ENCODE assay signal across 16 mouse cellular contexts in genomic region chr13:41020494-41020893, GRCm38 (mm10). TPM values are rescaled to one million over a fixed set of nuclear protein-coding genes. Genes with fewer than 3 reads are reported as not detected.
DNase-seq lines count a peak whose midpoint lies in the region; ATAC-seq and TF ChIP-seq lines count a peak whose summit lies in the region.
"Had no signal": no experiment of that assay in that cellular context is flagged by ENCODE, and none has a peak within 500 bp of the region (broad histone marks: within the 10 kb centered on the region; RNA-seq: fewer than 3 reads in every experiment).

No protein-coding gene starts in this region.

- no peak for ATAC-seq in intestine, postnatal 0 days
- ATAC-seq in intestine, embryonic 15.5 days = no peak
- peak; percentile 23 for ATAC-seq in megakaryocyte progenitor cell, adult 5-6 weeks (replicated peaks; ENCODE audit: poor library complexity)
- ATAC-seq: inflammation-experienced regulatory T-cells, adult 6 months had no signal

- H3K9me3 ChIP-seq in intestine, postnatal 0 days (ENCODE audit: control insufficient read depth) = no peaks in the 10 kb centered on the region
- H3K9me3 ChIP-seq in intestine, embryonic 15.5 days = no peaks in the 10 kb centered on the region
- H3K9me3 ChIP-seq: embryonic facial prominence, embryonic 10.5 days; limb, embryonic 13.5 days; midbrain, embryonic 10.5 days; neural tube, embryonic 13.5 days; stomach, embryonic 15.5 days had no signal

- peaks cover 44% of the 10 kb centered on the region for H3K36me3 ChIP-seq in intestine, postnatal 0 days (ENCODE audit: control insufficient read depth, insufficient read depth)
- no peaks in the 10 kb centered on the region for H3K36me3 ChIP-seq in intestine, embryonic 15.5 days

- no peak overlapping the region for H3K9ac ChIP-seq in intestine, postnatal 0 days (ENCODE audit: low read depth, low read length)
- H3K9ac ChIP-seq in intestine, embryonic 15.5 days = no peak overlapping the region
- H3K9ac ChIP-seq: limb, embryonic 13.5 days; neural tube, embryonic 13.5 days; stomach, embryonic 15.5 days had no signal

- WGBS in intestine, postnatal 0 days = 38% methylated on average over 7 of the region's 7 CpGs
- 59% methylated on average over 7 of the region's 7 CpGs for WGBS in intestine, embryonic 15.5 days
- 54% methylated on average over 7 of the region's 7 CpGs for WGBS in bone marrow, adult 2 months

- H3K27me3 ChIP-seq in intestine, postnatal 0 days (replicated peaks; ENCODE audit: control insufficient read depth, insufficient read depth, low read length) = no peaks in the 10 kb centered on the region
- no peaks in the 10 kb centered on the region for H3K27me3 ChIP-seq in intestine, embryonic 15.5 days (replicated peaks)
- H3K27me3 ChIP-seq: limb, embryonic 13.5 days; neural tube, embryonic 13.5 days; stomach, embryonic 15.5 days had no signal

- H3K27ac ChIP-seq in intestine, postnatal 0 days (ENCODE audit: low read depth, low read length) = 0 out of 2 replicates have a peak overlapping the region, but pooled peaks have one; percentile 8
- no peak overlapping the region for H3K27ac ChIP-seq in intestine, embryonic 15.5 days
- 0 out of 2 replicates have a peak overlapping the region, but pooled peaks have one; percentile 24 for H3K27ac ChIP-seq in bone marrow, adult 2 months (ENCODE audit: control insufficient read depth, insufficient read depth, low read depth, low read length, poor library complexity)
- H3K27ac ChIP-seq: embryonic facial prominence, embryonic 10.5 days; limb, embryonic 13.5 days; neural tube, embryonic 13.5 days; stomach, embryonic 15.5 days had no signal

- DNase-seq in liver = peak; percentile 81
- no peak for DNase-seq in right cerebral cortex, postnatal 25 days
- no peak for DNase-seq in gastrocnemius, postnatal 10 days
- DNase-seq: cerebellum, adult 11-12 months; cerebellum, postnatal 25 days had no signal

- no peak for TF ChIP-seq POLR2A in bone marrow, adult 2 months (IDR thresholded peaks at IDR 0.05; ENCODE audit: borderline replicate concordance, control insufficient read depth, low read depth, low read length)

- no peak overlapping the region for H3K4me2 ChIP-seq in intestine, postnatal 0 days (replicated peaks; ENCODE audit: low read depth)
- no peak overlapping the region for H3K4me2 ChIP-seq in intestine, embryonic 15.5 days (replicated peaks)
- H3K4me2 ChIP-seq: limb, embryonic 13.5 days; neural tube, embryonic 13.5 days; stomach, embryonic 15.5 days had no signal

- peaks cover 6% of the 10 kb centered on the region for H3K4me1 ChIP-seq in intestine, postnatal 0 days (replicated peaks; ENCODE audit: control insufficient read depth, insufficient read depth, low read length)
- peaks cover 10% of the 10 kb centered on the region; the same call in 1 of the 2 replicates for H3K4me1 ChIP-seq in intestine, embryonic 15.5 days (replicated peaks)
- H3K4me1 ChIP-seq in bone marrow, adult 2 months (ENCODE audit: control insufficient read depth, insufficient read depth, low read length) = peaks cover 3% of the 10 kb centered on the region; the same call in 1 of the 2 replicates

- TF ChIP-seq CTCF in intestine, postnatal 0 days (IDR thresholded peaks at IDR 0.05; ENCODE audit: low read depth) = no peak
- no peak for TF ChIP-seq CTCF in bone marrow, adult 2 months (IDR thresholded peaks at IDR 0.05; ENCODE audit: control insufficient read depth, insufficient read depth, low read length)

- no peak overlapping the region for H3K4me3 ChIP-seq in intestine, postnatal 0 days (ENCODE audit: low read depth, low read length)
- no peak overlapping the region for H3K4me3 ChIP-seq in intestine, embryonic 15.5 days (replicated peaks)
- H3K4me3 ChIP-seq in bone marrow, adult 2 months (replicated peaks; ENCODE audit: control insufficient read depth, low read depth, low read length) = no peak overlapping the region
- H3K4me3 ChIP-seq: embryonic facial prominence, embryonic 10.5 days; limb, embryonic 13.5 days; midbrain, embryonic 10.5 days; neural tube, embryonic 13.5 days; stomach, embryonic 15.5 days had no signal

RNA-seq across cellular contexts. Expression of gene Tmem14c, which starts 4.4 kb away (rescaled TPM):
- polyA plus RNA-seq in intestine, postnatal 0 days (2015; fragmentation: Nextera tagmentation; extraction: Ambion mirVana) = 337 and 344 TPM in 2 replicates
- 272 and 297 TPM in 2 replicates for polyA plus RNA-seq in intestine, embryonic 15.5 days (2015; fragmentation: Nextera tagmentation; extraction: Ambion mirVana)
- 304 and 383 TPM in 2 replicates for polyA plus RNA-seq in bone marrow, adult 2 months (2011; ENCODE audit: insufficient read depth, insufficient read length, low replicate concordance, missing spikeins)
- 206 and 216 TPM in 2 replicates for total RNA-seq in megakaryocyte progenitor cell, adult 5-6 weeks (2015)
- 109 and 136 TPM in 2 replicates for total RNA-seq in megakaryocyte progenitor cell, adult 5-6 weeks (2017)
- 10 to 100 TPM; 65.9 to 79.8 TPM for total RNA-seq in gastrocnemius, postnatal 10 days (2021)

RNA-seq across cellular contexts. Expression of gene Pak1ip1, which starts 19.7 kb away (rescaled TPM):
- polyA plus RNA-seq in intestine, postnatal 0 days (2015; fragmentation: Nextera tagmentation; extraction: Ambion mirVana) = 59.2 and 61.7 TPM in 2 replicates
- polyA plus RNA-seq in intestine, embryonic 15.5 days (2015; fragmentation: Nextera tagmentation; extraction: Ambion mirVana) = 78.8 and 86.0 TPM in 2 replicates
- polyA plus RNA-seq in bone marrow, adult 2 months (2011; ENCODE audit: insufficient read depth, insufficient read length, low replicate concordance, missing spikeins) = 45.4 and 46.5 TPM in 2 replicates
- total RNA-seq in megakaryocyte progenitor cell, adult 5-6 weeks (2015) = 53.8 and 66.7 TPM in 2 replicates
- total RNA-seq in megakaryocyte progenitor cell, adult 5-6 weeks (2017) = 108 and 112 TPM in 2 replicates
- 10 to 100 TPM; 28.7 to 29.0 TPM for total RNA-seq in gastrocnemius, postnatal 10 days (2021)

RNA-seq across cellular contexts. Expression of gene Mak, which starts 59.0 kb away (rescaled TPM):
- 0.07 and 0.10 TPM in 2 replicates for polyA plus RNA-seq in intestine, postnatal 0 days (2015; fragmentation: Nextera tagmentation; extraction: Ambion mirVana)
- polyA plus RNA-seq in intestine, embryonic 15.5 days (2015; fragmentation: Nextera tagmentation; extraction: Ambion mirVana) = 0.14 and 0.31 TPM in 2 replicates
- polyA plus RNA-seq in bone marrow, adult 2 months (2011; ENCODE audit: insufficient read depth, insufficient read length, low replicate concordance, missing spikeins) = not detected in 2 replicates
- 0.10 and 0.27 TPM in 2 replicates for total RNA-seq in megakaryocyte progenitor cell, adult 5-6 weeks (2015)
- total RNA-seq in megakaryocyte progenitor cell, adult 5-6 weeks (2017) = not detected in 2 replicates
- total RNA-seq in gastrocnemius, postnatal 10 days (2021) = not detected
- total RNA-seq: gastrocnemius, adult 8-10 months had no signal
